Mouse (Mus musculus): ENCODE data around the gene Asphd1. TPM values are rescaled to one million over a fixed set of nuclear protein-coding genes. Genes with fewer than 3 reads are reported as not detected.

Gene Asphd1
- polyA plus RNA-seq, 1 experiment = 0.19 TPM

- Histone ChIP-seq H3K36me3 (ENCODE audit: control insufficient read depth, insufficient read depth, low read length) (no peaks in the 10 kb centered on the region), H3K27ac (ENCODE audit: insufficient read depth, low read depth, low read length) (no peak overlapping the region), H3K27me3 (replicated peaks; ENCODE audit: control insufficient read depth, insufficient read depth, low read length) (no peaks in the 10 kb centered on the region), H3K4me1 (ENCODE audit: control insufficient read depth, insufficient read depth, low read length) (no peaks in the 10 kb centered on the region), H3K4me3 (ENCODE audit: insufficient read depth, low read depth, low read length) (no peak overlapping the region)
- no peak for TF ChIP-seq POLR2A (IDR thresholded peaks at IDR 0.05; ENCODE audit: low read depth, low read length)
- no peak for TF ChIP-seq CTCF (conservative IDR thresholded peaks at IDR 0.05; ENCODE audit: insufficient read depth, insufficient read length, low read depth, low read length)
- no peak for DNase-seq
- WGBS = 40% methylated on average over 3 of the region's 3 CpGs
Observed at GRCm38 (mm10) chr7:126965568-126965967, 16.2 kb upstream of the Asphd1 start.

GRCm38 (mm10) chr7:126963548-126964286, 14.3 kb upstream of the Asphd1 start:
- WGBS = 24% methylated on average over 19 of the region's 19 CpGs
- no peaks in the 10 kb centered on the region for H3K4me1 ChIP-seq (ENCODE audit: control insufficient read depth, insufficient read depth, low read length)
- H3K27me3 ChIP-seq (replicated peaks; ENCODE audit: control insufficient read depth, insufficient read depth, low read length) = no peaks in the 10 kb centered on the region
- peak; percentile 73 for DNase-seq
- no peak overlapping the region for H3K4me3 ChIP-seq (ENCODE audit: insufficient read depth, low read depth, low read length)
- TF ChIP-seq POLR2A (IDR thresholded peaks at IDR 0.05; ENCODE audit: low read depth, low read length) (no peak), CTCF (conservative IDR thresholded peaks at IDR 0.05; ENCODE audit: insufficient read depth, insufficient read length, low read depth, low read length) (peak; percentile 80)
- H3K27ac ChIP-seq (ENCODE audit: insufficient read depth, low read depth, low read length) = no peak overlapping the region
- no peaks in the 10 kb centered on the region for H3K36me3 ChIP-seq (ENCODE audit: control insufficient read depth, insufficient read depth, low read length)

- Histone ChIP-seq H3K4me3 (ENCODE audit: insufficient read depth, low read depth, low read length) (no peak overlapping the region), H3K27ac (ENCODE audit: insufficient read depth, low read depth, low read length) (no peak overlapping the region), H3K27me3 (replicated peaks; ENCODE audit: control insufficient read depth, insufficient read depth, low read length) (no peaks in the 10 kb centered on the region), H3K4me1 (ENCODE audit: control insufficient read depth, insufficient read depth, low read length) (no peaks in the 10 kb centered on the region), H3K36me3 (ENCODE audit: control insufficient read depth, insufficient read depth, low read length) (no peaks in the 10 kb centered on the region)
- TF ChIP-seq CTCF (conservative IDR thresholded peaks at IDR 0.05; ENCODE audit: insufficient read depth, insufficient read length, low read depth, low read length) = no peak
- TF ChIP-seq POLR2A (IDR thresholded peaks at IDR 0.05; ENCODE audit: low read depth, low read length) = no peak
- WGBS = 86% methylated on average over 4 of the region's 4 CpGs
- DNase-seq = no peak
Observed at GRCm38 (mm10) chr7:126961965-126962364, 12.6 kb upstream of the Asphd1 start.

- Histone ChIP-seq H3K4me1 (ENCODE audit: control insufficient read depth, insufficient read depth, low read length) (no peaks in the 10 kb centered on the region), H3K27ac (ENCODE audit: insufficient read depth, low read depth, low read length) (no peak overlapping the region), H3K4me3 (ENCODE audit: insufficient read depth, low read depth, low read length) (no peak overlapping the region), H3K36me3 (ENCODE audit: control insufficient read depth, insufficient read depth, low read length) (no peaks in the 10 kb centered on the region), H3K27me3 (replicated peaks; ENCODE audit: control insufficient read depth, insufficient read depth, low read length) (no peaks in the 10 kb centered on the region)
- TF ChIP-seq POLR2A (IDR thresholded peaks at IDR 0.05; ENCODE audit: low read depth, low read length) (no peak), CTCF (conservative IDR thresholded peaks at IDR 0.05; ENCODE audit: insufficient read depth, insufficient read length, low read depth, low read length) (no peak)
- WGBS = 86% methylated on average over 5 of the region's 5 CpGs
- DNase-seq = no peak
Observed at GRCm38 (mm10) chr7:126961095-126961494, 11.7 kb upstream of the Asphd1 start.

GRCm38 (mm10) chr7:126959780-126960179, 10.4 kb upstream of the Asphd1 start:
- 53% methylated on average over 9 of the region's 9 CpGs for WGBS
- H3K27me3 ChIP-seq (replicated peaks; ENCODE audit: control insufficient read depth, insufficient read depth, low read length) = no peaks in the 10 kb centered on the region
- TF ChIP-seq POLR2A (IDR thresholded peaks at IDR 0.05; ENCODE audit: low read depth, low read length) (no peak), CTCF (conservative IDR thresholded peaks at IDR 0.05; ENCODE audit: insufficient read depth, insufficient read length, low read depth, low read length) (no peak)
- no peak overlapping the region for H3K27ac ChIP-seq (ENCODE audit: insufficient read depth, low read depth, low read length)
- no peaks in the 10 kb centered on the region for H3K4me1 ChIP-seq (ENCODE audit: control insufficient read depth, insufficient read depth, low read length)
- no peaks in the 10 kb centered on the region for H3K36me3 ChIP-seq (ENCODE audit: control insufficient read depth, insufficient read depth, low read length)
- H3K4me3 ChIP-seq (ENCODE audit: insufficient read depth, low read depth, low read length) = no peak overlapping the region
- no peak for DNase-seq

- H3K4me1 ChIP-seq (ENCODE audit: control insufficient read depth, insufficient read depth, low read length) = no peaks in the 10 kb centered on the region
- 61% methylated on average over 3 of the region's 3 CpGs for WGBS
- TF ChIP-seq POLR2A (IDR thresholded peaks at IDR 0.05; ENCODE audit: low read depth, low read length) (no peak), CTCF (conservative IDR thresholded peaks at IDR 0.05; ENCODE audit: insufficient read depth, insufficient read length, low read depth, low read length) (no peak)
- no peak overlapping the region for H3K4me3 ChIP-seq (ENCODE audit: insufficient read depth, low read depth, low read length)
- H3K27me3 ChIP-seq (replicated peaks; ENCODE audit: control insufficient read depth, insufficient read depth, low read length) = no peaks in the 10 kb centered on the region
- no peak for DNase-seq
- H3K27ac ChIP-seq (ENCODE audit: insufficient read depth, low read depth, low read length) = no peak overlapping the region
- H3K36me3 ChIP-seq (ENCODE audit: control insufficient read depth, insufficient read depth, low read length) = no peaks in the 10 kb centered on the region
Observed at GRCm38 (mm10) chr7:126955125-126955524, 5.7 kb upstream of the Asphd1 start.

- no peaks in the 10 kb centered on the region for H3K27me3 ChIP-seq (replicated peaks; ENCODE audit: control insufficient read depth, insufficient read depth, low read length)
- 3% methylated on average over 8 of the region's 8 CpGs for WGBS
- no peak for TF ChIP-seq CTCF (conservative IDR thresholded peaks at IDR 0.05; ENCODE audit: insufficient read depth, insufficient read length, low read depth, low read length)
- no peak for TF ChIP-seq POLR2A (IDR thresholded peaks at IDR 0.05; ENCODE audit: low read depth, low read length)
- H3K36me3 ChIP-seq (ENCODE audit: control insufficient read depth, insufficient read depth, low read length) = no peaks in the 10 kb centered on the region
- H3K4me3 ChIP-seq (ENCODE audit: insufficient read depth, low read depth, low read length) = no peak overlapping the region
- H3K4me1 ChIP-seq (ENCODE audit: control insufficient read depth, insufficient read depth, low read length) = peaks cover 3% of the 10 kb centered on the region; the same call in 1 of the 2 replicates
- no peak for DNase-seq
- no peak overlapping the region for H3K27ac ChIP-seq (ENCODE audit: insufficient read depth, low read depth, low read length)
Observed at GRCm38 (mm10) chr7:126952646-126953045, 3.3 kb upstream of the Asphd1 start.
